Mouse (Mus musculus) naive thymus-derived CD4-positive, alpha-beta T cell, adult 5 months (primary cell): ENCODE results near the gene Rock2. TPM values are rescaled to one million over a fixed set of nuclear protein-coding genes. Genes with fewer than 3 reads are reported as not detected.

ENCODE experiments used
- polyA plus RNA-seq: library from polyadenylated mRNA; unstranded; fragments of 100-300 nt; shearing (Covaris generic); gene quantifications from one replicate; pipeline ENCODE4 v1.2.1, GENCODE M21; 2017

Gene Rock2
- 46.7 TPM for polyA plus RNA-seq

GRCm38 (mm10) chr12:16894396-16895220 lies at the start of gene Rock2:
Gene Rock2, plus strand, starts transcription at chr12:16894895.

GRCm38 (mm10) chr12:16999739-17000497 lies 105.2 kb downstream of the Rock2 start, which contains the start of gene Pqlc3:
Gene Pqlc3, minus strand, starts transcription at chr12:17000408.

GRCm38 (mm10) chr12:17011100-17011870 lies 116.6 kb downstream of the Rock2 start, which contains the start of gene 2410004P03Rik:
Gene 2410004P03Rik, minus strand, starts transcription at chr12:17011727.

Other genes starting within 250 kb of the Rock2 start
- gene Ntsr2, start 241.5 kb upstream of the Rock2 start, polyA plus RNA-seq, result not detected
- 0.06 TPM for gene Greb1, start 94.0 kb upstream of the Rock2 start, polyA plus RNA-seq
- gene E2f6, start 83.9 kb upstream of the Rock2 start, polyA plus RNA-seq, result 13.3 TPM
- gene Pqlc3, start 105.5 kb downstream of the Rock2 start, polyA plus RNA-seq, result 11.8 TPM
- gene 2410004P03Rik, start 116.8 kb downstream of the Rock2 start, polyA plus RNA-seq, result 0.47 TPM